Mouse (Mus musculus): ENCODE data around the gene Slc22a23. TPM values are rescaled to one million over a fixed set of nuclear protein-coding genes. Genes with fewer than 3 reads are reported as not detected.

Slc22a23 gene
- polyA plus RNA-seq, 1 experiment from 2014 or later = 7.8 TPM

DNA sequence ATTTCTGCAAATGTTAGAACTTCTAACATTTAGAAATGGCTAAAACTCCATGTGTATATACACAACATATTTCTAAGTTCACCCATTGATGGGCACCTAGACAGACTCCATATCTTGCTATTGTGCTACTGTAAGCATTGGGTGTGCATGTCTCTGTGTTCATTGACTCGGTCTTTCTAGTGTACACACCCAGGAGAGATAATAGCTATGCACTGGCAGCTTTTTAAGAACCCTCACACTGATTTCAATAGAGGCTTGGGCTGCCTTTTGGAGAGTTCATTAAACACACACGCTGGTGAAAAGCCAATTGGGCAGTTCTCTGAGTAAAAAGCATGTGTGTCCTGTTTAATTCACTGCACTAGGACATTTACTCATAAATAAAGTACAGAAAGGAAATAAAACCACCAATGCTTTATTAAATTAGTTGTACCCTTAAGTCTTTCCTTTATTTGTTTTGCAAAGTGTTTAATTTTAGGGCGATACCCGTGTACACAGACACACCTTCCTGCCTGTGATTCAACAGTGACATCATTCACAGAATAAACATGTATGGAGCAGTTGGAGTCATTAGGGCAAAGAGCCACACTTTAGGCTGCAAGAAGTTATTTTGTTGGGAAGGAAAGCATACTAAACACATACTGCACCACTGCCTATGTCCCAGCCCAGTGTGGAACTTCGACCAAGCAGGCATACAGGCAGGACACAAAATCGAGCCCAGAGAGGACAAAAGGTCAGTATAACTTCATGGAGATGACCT lies 137.1 kb downstream of the Slc22a23 start:
- no peaks in the 10 kb centered on the region for H3K9me3 ChIP-seq (ENCODE audit: control insufficient read depth, low read length)
- no peak overlapping the region for H3K4me2 ChIP-seq (ENCODE audit: low read length)
- H3K27ac ChIP-seq (replicated peaks in 1 of 2; ENCODE audit: control insufficient read depth in 1 of 2, insufficient read depth in 1 of 2, low read depth in 2 of 2, low read length in 2 of 2) = no peak overlapping the region
- no peak overlapping the region for H3K4me3 ChIP-seq (ENCODE audit: control insufficient read depth in 1 of 2, insufficient read depth in 1 of 2, low read depth in 1 of 2, low read length in 2 of 2)
- H3K27me3 ChIP-seq (ENCODE audit: control insufficient read depth, insufficient read depth, low read length) = no peaks in the 10 kb centered on the region
- peaks cover 8% of the 10 kb centered on the region; the same call in 1 of the 2 replicates for H3K36me3 ChIP-seq (ENCODE audit: control insufficient read depth, insufficient read depth, low read length)
- ATAC-seq (ENCODE audit: insufficient number of reproducible peaks, insufficient read depth, low FRiP score, low read depth) = no peak
- 77% methylated on average over 6 of the region's 6 CpGs for WGBS
- H3K9ac ChIP-seq (ENCODE audit: low read length) = no peak overlapping the region
- no peaks in the 10 kb centered on the region for H3K4me1 ChIP-seq (ENCODE audit: control insufficient read depth in 2 of 2, insufficient read depth in 2 of 2, low read length in 2 of 2)

- no peak overlapping the region for H3K9ac ChIP-seq (ENCODE audit: low read length)
- H3K4me1 ChIP-seq (ENCODE audit: control insufficient read depth in 2 of 2, insufficient read depth in 2 of 2, low read length in 2 of 2) = no peaks in the 10 kb centered on the region
- WGBS = 70% methylated on average over 3 of the region's 3 CpGs
- no peak overlapping the region for H3K4me2 ChIP-seq (ENCODE audit: low read length)
- no peak overlapping the region for H3K27ac ChIP-seq (replicated peaks in 1 of 2; ENCODE audit: control insufficient read depth in 1 of 2, insufficient read depth in 1 of 2, low read depth in 2 of 2, low read length in 2 of 2)
- peaks cover 5% of the 10 kb centered on the region; the same call in 1 of the 2 replicates for H3K36me3 ChIP-seq (ENCODE audit: control insufficient read depth, insufficient read depth, low read length)
- no peak overlapping the region for H3K4me3 ChIP-seq (ENCODE audit: control insufficient read depth in 1 of 2, insufficient read depth in 1 of 2, low read depth in 1 of 2, low read length in 2 of 2)
- no peaks in the 10 kb centered on the region for H3K27me3 ChIP-seq (ENCODE audit: control insufficient read depth, insufficient read depth, low read length)
- no peak for ATAC-seq (ENCODE audit: insufficient number of reproducible peaks, insufficient read depth, low FRiP score, low read depth)
- no peaks in the 10 kb centered on the region for H3K9me3 ChIP-seq (ENCODE audit: control insufficient read depth, low read length)
These were observed 139.8 kb downstream of the Slc22a23 start for GRCm38 (mm10) chr13:34205216-34205615.

DNA sequence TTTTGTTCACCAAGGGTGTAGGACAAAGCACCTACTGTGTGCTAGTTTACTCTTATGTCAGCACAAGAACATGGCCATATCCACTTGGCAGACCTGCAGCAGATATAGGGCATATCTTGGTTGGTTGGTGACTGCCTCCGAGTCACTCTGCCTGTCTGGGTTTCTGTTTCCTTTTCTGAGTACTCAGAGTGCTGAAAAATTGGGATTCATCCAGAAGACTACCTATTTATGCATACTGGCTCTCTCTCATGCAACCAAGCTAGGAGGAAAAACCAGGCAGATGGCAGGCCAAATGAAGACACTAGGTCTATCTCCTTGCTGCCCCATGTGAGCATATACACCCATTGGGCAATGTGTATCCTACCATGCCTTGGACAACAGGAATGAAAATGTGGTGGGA lies 149.3 kb downstream of the Slc22a23 start:
- no peak for ATAC-seq (ENCODE audit: insufficient number of reproducible peaks, insufficient read depth, low FRiP score, low read depth)
- H3K36me3 ChIP-seq (ENCODE audit: control insufficient read depth, insufficient read depth, low read length) = peaks cover 19% of the 10 kb centered on the region; the same call in 1 of the 2 replicates
- no peak overlapping the region for H3K27ac ChIP-seq (replicated peaks in 1 of 2; ENCODE audit: control insufficient read depth in 1 of 2, insufficient read depth in 1 of 2, low read depth in 2 of 2, low read length in 2 of 2)
- no peaks in the 10 kb centered on the region for H3K9me3 ChIP-seq (ENCODE audit: control insufficient read depth, low read length)
- H3K4me1 ChIP-seq (ENCODE audit: control insufficient read depth in 2 of 2, insufficient read depth in 2 of 2, low read length in 2 of 2) = peaks cover 11 to 13% of the 10 kb centered on the region in 2 experiments
- H3K4me3 ChIP-seq (ENCODE audit: control insufficient read depth in 1 of 2, insufficient read depth in 1 of 2, low read depth in 1 of 2, low read length in 2 of 2) = no peak overlapping the region
- no peak overlapping the region for H3K4me2 ChIP-seq (ENCODE audit: low read length)
- no peaks in the 10 kb centered on the region for H3K27me3 ChIP-seq (ENCODE audit: control insufficient read depth, insufficient read depth, low read length)
- 65% methylated on average over 1 of the region's 1 CpGs for WGBS
- H3K9ac ChIP-seq (ENCODE audit: low read length) = no peak overlapping the region

GRCm38 (mm10) chr13:34193384-34193783 lies 151.6 kb downstream of the Slc22a23 start:
- WGBS = 70% methylated on average over 8 of the region's 8 CpGs
- no peak overlapping the region for H3K27ac ChIP-seq (replicated peaks in 1 of 2; ENCODE audit: control insufficient read depth in 1 of 2, insufficient read depth in 1 of 2, low read depth in 2 of 2, low read length in 2 of 2)
- H3K9me3 ChIP-seq (ENCODE audit: control insufficient read depth, low read length) = no peaks in the 10 kb centered on the region
- H3K9ac ChIP-seq (ENCODE audit: low read length) = no peak overlapping the region
- ATAC-seq (ENCODE audit: insufficient number of reproducible peaks, insufficient read depth, low FRiP score, low read depth) = no peak
- no peaks in the 10 kb centered on the region for H3K27me3 ChIP-seq (ENCODE audit: control insufficient read depth, insufficient read depth, low read length)
- no peak overlapping the region for H3K4me2 ChIP-seq (ENCODE audit: low read length)
- H3K4me1 ChIP-seq (ENCODE audit: control insufficient read depth in 2 of 2, insufficient read depth in 2 of 2, low read length in 2 of 2) = peaks cover 11 to 13% of the 10 kb centered on the region in 2 experiments
- no peak overlapping the region for H3K4me3 ChIP-seq (ENCODE audit: control insufficient read depth in 1 of 2, insufficient read depth in 1 of 2, low read depth in 1 of 2, low read length in 2 of 2)
- peaks cover 19% of the 10 kb centered on the region; the same call in 1 of the 2 replicates for H3K36me3 ChIP-seq (ENCODE audit: control insufficient read depth, insufficient read depth, low read length)

- Histone ChIP-seq H3K9ac (ENCODE audit: low read length) (no peak overlapping the region), H3K4me3 (ENCODE audit: control insufficient read depth in 1 of 2, insufficient read depth in 1 of 2, low read depth in 1 of 2, low read length in 2 of 2) (no peak overlapping the region), H3K36me3 (ENCODE audit: control insufficient read depth, insufficient read depth, low read length) (peaks cover 19% of the 10 kb centered on the region; the same call in 1 of the 2 replicates), H3K4me1 (ENCODE audit: control insufficient read depth in 2 of 2, insufficient read depth in 2 of 2, low read length in 2 of 2) (peaks cover 11 to 13% of the 10 kb centered on the region in 2 experiments), H3K27me3 (ENCODE audit: control insufficient read depth, insufficient read depth, low read length) (no peaks in the 10 kb centered on the region), H3K9me3 (ENCODE audit: control insufficient read depth, low read length) (no peaks in the 10 kb centered on the region), H3K4me2 (ENCODE audit: low read length) (0 out of 2 replicates have a peak overlapping the region, but pooled peaks have one; percentile 13), H3K27ac (replicated peaks in 1 of 2; ENCODE audit: control insufficient read depth in 1 of 2, insufficient read depth in 1 of 2, low read depth in 2 of 2, low read length in 2 of 2) (no peak overlapping the region)
- peak; percentile 52 for ATAC-seq (ENCODE audit: insufficient number of reproducible peaks, insufficient read depth, low FRiP score, low read depth)
- WGBS = 49% methylated on average over 8 of the region's 8 CpGs
These were observed 152.4 kb downstream of the Slc22a23 start for GRCm38 (mm10) chr13:34192414-34193191.

DNA sequence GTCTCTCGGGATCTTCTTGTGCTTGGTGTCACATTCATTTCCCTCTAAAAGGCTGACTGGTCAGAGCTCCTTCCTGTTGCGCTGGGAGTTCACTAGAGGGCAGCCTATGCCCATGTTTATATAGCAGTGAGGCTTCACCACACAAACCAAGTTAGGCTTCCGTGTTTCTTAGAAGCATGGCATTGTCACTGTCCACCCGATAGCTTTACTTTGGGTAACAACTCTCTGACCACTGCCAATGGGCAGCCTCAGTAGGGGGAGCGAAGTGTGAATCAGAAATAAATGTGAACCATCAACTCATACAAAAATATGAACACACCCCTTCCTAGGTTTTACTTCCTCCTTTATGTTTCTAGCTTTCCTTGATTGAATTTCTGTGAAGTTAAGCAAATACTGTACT lies 157.4 kb downstream of the Slc22a23 start:
- WGBS = 10% methylated on average over 5 of the region's 5 CpGs
- ATAC-seq (ENCODE audit: insufficient number of reproducible peaks, insufficient read depth, low FRiP score, low read depth) = no peak
- peaks cover 32% of the 10 kb centered on the region for H3K36me3 ChIP-seq (ENCODE audit: control insufficient read depth, insufficient read depth, low read length)
- H3K27ac ChIP-seq (replicated peaks in 1 of 2; ENCODE audit: control insufficient read depth in 1 of 2, insufficient read depth in 1 of 2, low read depth in 2 of 2, low read length in 2 of 2) = no peak overlapping the region
- H3K4me3 ChIP-seq (ENCODE audit: control insufficient read depth in 1 of 2, insufficient read depth in 1 of 2, low read depth in 1 of 2, low read length in 2 of 2) = no peak overlapping the region
- H3K4me2 ChIP-seq (ENCODE audit: low read length) = no peak overlapping the region
- peaks cover 3 to 5% of the 10 kb centered on the region in 2 experiments; a peak in 2 of 4 replicates for H3K4me1 ChIP-seq (ENCODE audit: control insufficient read depth in 2 of 2, insufficient read depth in 2 of 2, low read length in 2 of 2)
- H3K9ac ChIP-seq (ENCODE audit: low read length) = no peak overlapping the region
- H3K9me3 ChIP-seq (ENCODE audit: control insufficient read depth, low read length) = no peaks in the 10 kb centered on the region
- H3K27me3 ChIP-seq (ENCODE audit: control insufficient read depth, insufficient read depth, low read length) = no peaks in the 10 kb centered on the region

DNA sequence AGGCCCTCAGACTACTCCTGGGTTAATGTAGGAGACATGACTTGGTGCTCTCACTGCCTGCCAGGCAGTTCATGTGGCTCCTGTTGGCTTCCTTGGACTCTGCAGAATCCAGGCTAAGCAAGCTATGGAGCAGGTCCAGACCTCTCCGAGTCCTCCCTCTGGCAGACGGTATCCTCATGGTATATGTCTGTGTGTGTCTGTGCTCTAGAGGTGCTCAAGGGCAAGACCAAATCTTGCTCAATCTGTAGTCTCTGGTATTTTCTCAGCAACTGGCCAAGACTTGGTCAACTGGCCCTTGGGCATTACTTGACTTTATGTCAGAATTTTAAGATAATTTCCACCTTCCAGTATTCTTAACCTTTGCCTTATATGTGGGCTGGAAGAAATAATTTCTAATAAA lies 159.6 kb downstream of the Slc22a23 start:
- 81% methylated on average over 2 of the region's 2 CpGs for WGBS
- Histone ChIP-seq H3K27ac (replicated peaks in 1 of 2; ENCODE audit: control insufficient read depth in 1 of 2, insufficient read depth in 1 of 2, low read depth in 2 of 2, low read length in 2 of 2) (no peak overlapping the region), H3K27me3 (ENCODE audit: control insufficient read depth, insufficient read depth, low read length) (no peaks in the 10 kb centered on the region), H3K4me1 (ENCODE audit: control insufficient read depth in 2 of 2, insufficient read depth in 2 of 2, low read length in 2 of 2) (no peaks in the 10 kb centered on the region), H3K9ac (ENCODE audit: low read length) (no peak overlapping the region), H3K36me3 (ENCODE audit: control insufficient read depth, insufficient read depth, low read length) (peaks cover 46% of the 10 kb centered on the region), H3K4me2 (ENCODE audit: low read length) (no peak overlapping the region), H3K9me3 (ENCODE audit: control insufficient read depth, low read length) (no peaks in the 10 kb centered on the region), H3K4me3 (ENCODE audit: control insufficient read depth in 1 of 2, insufficient read depth in 1 of 2, low read depth in 1 of 2, low read length in 2 of 2) (no peak overlapping the region)
- ATAC-seq (ENCODE audit: insufficient number of reproducible peaks, insufficient read depth, low FRiP score, low read depth) = no peak
